Mouse (Mus musculus): ENCODE data around the gene Nfu1. TPM values are rescaled to one million over a fixed set of nuclear protein-coding genes. Genes with fewer than 3 reads are reported as not detected.

Nfu1 gene
- polyA plus RNA-seq (2014; fragmentation: Illumina TruSeq; extraction: RNeasy Lipid Tissue Mini Kit (QIAGEN cat#74804)) = 54.8 TPM

GRCm38 (mm10) chr6:87008887-87009286, at the start of gene Nfu1:
TSS of gene Nfu1 (plus strand) at chr6:87009236.

GRCm38 (mm10) chr6:87042337-87043130, 33.5 kb downstream of the Nfu1 start, which contains the start of gene Gfpt1:
TSS of gene Gfpt1 (plus strand) at chr6:87042846.

Other genes with a start within 250 kb of the Nfu1 start
- gene Anxa4, start 215.7 kb upstream of the Nfu1 start, polyA plus RNA-seq (2014; fragmentation: Illumina TruSeq; extraction: RNeasy Lipid Tissue Mini Kit (QIAGEN cat#74804)) = 151 TPM
- 26.7 TPM for gene Aak1, start 159.7 kb upstream of the Nfu1 start, polyA plus RNA-seq (2014; fragmentation: Illumina TruSeq; extraction: RNeasy Lipid Tissue Mini Kit (QIAGEN cat#74804))
- gene Gfpt1, start 33.6 kb downstream of the Nfu1 start, polyA plus RNA-seq (2014; fragmentation: Illumina TruSeq; extraction: RNeasy Lipid Tissue Mini Kit (QIAGEN cat#74804)) = 135 TPM
- gene D6Ertd527e, start 95.5 kb downstream of the Nfu1 start, polyA plus RNA-seq (2014; fragmentation: Illumina TruSeq; extraction: RNeasy Lipid Tissue Mini Kit (QIAGEN cat#74804)) = 5.7 TPM